Mouse (Mus musculus) c-Kit-negative CD71-positive TER-119-positive erythroid progenitor cells, embryonic 14.5 days (primary cell): ENCODE results near the gene Zbtb12.
A peak's percentile ranks its signal among the peaks of the same experiment; 100 is the strongest.
"Not testable (repeated sequence)": the region's sequence is repeated elsewhere in the genome, so short reads cannot be mapped to it uniquely, and the experiment has no call there.

ENCODE experiments used
- DNase-seq: peaks from one replicate; pipeline ENCODE4 v3.0.0-alpha.2; 2013; ENCODE audit warnings: low read depth, low spot score

Gene Zbtb12

DNA sequence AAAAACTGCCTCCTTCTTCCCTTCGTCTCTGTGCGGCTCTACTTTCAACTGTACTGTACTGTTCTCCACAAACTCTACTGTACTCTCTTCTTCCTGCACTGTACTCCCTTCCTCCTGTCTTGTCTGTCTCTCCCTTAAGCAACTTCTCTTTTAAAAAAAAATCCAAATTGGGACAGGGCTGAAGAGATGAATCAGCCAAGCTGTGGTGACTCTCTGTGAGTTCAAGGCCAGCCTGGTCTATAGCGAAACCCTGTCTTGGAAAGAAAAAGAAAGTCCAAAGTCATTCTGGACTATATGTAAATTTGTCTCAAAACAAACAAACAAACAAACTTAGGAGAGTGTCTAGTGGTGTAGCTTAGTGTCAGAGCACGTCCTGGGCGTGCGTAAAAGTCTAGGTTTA, 5.0 kb upstream of the Zbtb12 start:
- DNase-seq = no peak

DNA sequence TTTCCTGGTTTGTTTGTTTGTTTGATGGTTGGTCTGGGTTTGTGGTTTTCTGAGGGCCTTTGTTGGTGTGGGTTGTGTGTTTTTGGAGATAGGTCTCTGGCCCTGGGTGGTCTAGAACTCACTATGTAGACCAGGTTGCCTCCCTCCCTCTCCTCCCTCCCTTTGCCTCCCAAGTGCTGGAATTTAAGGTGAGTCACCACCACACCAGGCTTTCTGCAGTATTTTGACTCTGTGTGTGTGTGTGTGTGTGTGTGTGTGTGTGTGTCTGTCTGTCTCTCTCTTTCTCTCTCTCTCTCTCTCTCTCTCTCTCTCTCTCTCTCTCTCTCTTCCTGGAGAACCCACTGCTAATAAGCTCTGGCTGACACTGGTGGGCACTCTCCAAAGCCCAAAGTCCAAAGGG, 1.9 kb downstream of the Zbtb12 start:
- no peak for DNase-seq

DNA sequence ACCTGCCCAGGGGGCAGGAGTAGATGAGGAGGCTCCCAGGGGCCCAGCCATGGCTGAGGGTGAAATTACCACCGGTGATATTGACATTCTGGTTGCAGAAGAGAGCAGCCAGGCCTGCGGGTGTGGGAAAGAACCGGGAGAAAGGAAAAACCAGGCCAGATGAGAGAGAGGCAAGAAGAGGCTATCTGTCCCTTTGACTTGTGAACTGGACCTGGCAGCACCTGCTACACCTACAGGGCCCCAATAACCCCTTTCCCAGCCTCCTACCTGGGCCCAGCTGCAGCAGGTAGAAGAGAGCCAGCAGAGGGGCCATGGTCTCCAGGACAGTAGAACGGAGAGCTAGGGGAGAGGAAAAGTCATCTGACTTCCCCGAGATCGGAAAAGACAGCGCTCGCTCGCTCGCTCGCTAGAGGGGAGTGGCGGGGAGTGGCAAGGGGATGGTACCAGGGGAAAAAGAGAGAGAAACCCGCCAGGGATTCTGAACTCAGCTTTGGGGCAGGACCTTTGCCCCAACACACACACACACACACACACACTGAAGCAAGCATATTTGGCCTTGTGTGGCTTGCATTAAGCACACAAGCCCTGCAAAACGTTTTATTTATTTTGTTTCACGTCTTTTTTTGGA, 2.5 kb downstream of the Zbtb12 start, which contains the start of gene Gm20547:
TSS of gene Gm20547 (minus strand) at position 360 of the 628 bp plus-strand sequence.
- no peak for DNase-seq

DNA sequence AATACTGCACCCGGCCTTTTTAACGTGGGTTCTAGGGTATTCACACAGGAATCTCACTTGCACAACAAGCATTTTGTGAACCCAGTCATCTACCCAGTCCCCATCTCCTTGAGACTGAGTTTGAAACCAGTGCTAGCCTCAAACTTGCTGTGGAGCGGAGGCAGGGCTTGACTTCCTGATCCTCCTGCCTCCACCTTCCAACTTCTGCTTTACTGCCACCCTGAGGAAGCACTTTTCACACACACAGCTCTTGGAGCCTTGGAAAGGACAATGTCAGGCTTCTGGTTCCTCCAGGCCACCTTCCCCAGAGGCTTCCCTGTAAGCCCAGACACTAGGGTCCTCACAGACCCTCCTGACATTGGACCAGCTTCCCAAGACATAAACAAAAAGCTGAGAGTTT, 4.0 kb downstream of the Zbtb12 start:
- no peak for DNase-seq

DNA sequence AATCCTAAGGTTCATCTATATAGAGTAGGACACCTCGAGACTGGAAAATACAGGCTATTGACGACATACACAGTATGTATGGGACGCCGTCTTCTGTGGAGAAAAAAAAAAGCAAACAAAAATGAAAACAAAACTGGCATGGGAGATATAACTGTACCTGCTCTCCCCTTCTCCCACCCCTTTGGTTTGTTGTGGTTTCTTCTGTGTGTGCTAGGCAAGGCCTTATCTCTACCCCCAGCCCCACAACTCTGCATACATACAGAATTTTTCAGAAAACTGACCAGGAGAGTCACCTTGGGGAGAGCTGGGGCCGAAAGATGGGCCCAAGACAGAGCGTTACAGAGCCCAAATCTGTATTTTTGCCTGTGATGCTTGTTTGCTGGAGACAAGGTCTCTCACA, 5.4 kb downstream of the Zbtb12 start:
- DNase-seq = no peak

DNA sequence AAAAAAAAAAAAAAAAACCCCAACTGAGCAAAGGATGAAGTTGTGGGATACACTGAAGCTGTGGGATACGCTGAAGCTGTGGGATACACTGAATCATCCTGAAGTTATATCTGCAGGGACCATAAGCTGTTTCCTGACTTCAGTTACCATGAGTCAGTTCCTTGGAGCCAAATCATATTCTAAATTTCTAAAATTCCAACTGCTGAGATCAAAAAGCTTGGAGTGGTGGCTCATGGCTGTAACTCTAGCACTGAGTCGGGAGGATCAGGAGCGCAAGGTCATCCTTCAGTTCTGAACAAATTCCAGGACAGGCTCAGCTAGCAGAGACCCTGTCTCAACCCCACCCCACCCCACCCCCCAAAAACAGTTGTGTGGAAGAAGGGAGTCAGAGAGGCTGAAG, 6.3 kb downstream of the Zbtb12 start:
- no peak for DNase-seq

DNA sequence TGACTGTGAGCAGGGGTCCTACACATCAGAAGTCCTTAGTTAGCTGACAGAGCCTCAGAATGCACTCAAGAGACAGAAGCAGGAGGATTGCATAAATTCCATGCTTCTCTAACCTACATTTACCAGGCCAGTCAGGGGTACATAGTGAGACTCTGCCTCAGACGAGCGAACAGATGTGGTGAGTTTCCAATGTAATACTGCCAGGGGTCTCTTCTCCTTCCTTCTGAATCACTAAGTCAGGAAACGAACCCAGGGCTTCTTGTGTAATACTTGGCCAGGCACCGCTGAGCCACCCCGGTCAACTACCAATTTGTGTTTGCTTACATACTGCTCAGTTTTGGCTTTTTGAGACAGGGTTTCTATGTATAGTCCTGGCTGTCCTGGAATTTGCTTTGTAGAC, 8.7 kb downstream of the Zbtb12 start:
- DNase-seq = no peak

DNA sequence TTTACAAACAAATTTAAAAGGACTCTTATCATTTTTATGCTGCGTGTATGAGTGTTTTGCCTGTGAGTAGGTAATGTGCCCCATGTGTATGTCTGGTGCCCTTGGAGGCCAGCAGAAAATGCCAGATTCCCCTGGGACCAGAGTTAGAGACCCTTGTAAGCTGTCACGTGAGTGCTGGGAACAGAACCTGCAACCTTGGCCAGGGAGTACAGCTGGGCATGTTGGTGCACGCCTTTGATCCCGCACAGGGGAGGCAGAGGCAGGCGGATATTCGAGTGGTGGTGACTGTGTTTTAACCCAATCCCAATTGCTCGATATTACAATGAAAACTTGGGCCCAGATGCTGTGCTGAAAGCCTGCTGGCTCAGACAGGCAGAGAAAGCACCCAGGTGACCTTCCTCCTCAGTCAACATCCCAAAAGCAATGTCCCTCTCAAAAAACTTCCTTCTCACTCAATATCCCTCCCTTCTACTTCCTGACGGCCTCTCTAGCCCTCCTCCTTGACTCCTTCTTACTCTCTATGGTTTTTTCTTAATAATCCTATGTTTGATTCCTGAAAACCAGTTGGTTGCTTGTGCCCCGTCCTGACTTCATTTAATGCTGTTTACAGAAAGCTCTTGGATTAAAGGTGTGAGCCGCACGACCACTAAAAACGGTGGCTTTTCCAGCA, 10.9 kb downstream of the Zbtb12 start:
- no peak for DNase-seq

DNA sequence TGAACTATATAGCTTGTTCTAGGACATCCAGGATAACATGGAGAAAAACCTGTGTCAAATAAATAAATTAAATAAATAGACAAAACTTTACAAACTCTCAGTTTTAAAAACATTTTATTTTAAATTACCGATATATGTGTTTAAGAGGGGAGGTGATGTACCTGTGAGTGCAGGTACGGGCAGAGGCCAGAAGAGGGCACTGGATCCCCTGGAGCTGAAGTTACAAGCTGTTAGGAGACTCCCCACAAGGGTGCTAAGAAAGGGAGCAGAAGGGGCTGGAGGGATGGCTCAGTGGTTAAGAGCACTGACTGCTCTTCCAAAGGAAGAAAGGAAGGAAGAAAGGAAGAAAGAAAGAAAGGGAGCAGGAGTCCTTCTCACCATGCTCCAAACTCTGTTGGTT, 12.1 kb downstream of the Zbtb12 start:
- DNase-seq = no peak

DNA sequence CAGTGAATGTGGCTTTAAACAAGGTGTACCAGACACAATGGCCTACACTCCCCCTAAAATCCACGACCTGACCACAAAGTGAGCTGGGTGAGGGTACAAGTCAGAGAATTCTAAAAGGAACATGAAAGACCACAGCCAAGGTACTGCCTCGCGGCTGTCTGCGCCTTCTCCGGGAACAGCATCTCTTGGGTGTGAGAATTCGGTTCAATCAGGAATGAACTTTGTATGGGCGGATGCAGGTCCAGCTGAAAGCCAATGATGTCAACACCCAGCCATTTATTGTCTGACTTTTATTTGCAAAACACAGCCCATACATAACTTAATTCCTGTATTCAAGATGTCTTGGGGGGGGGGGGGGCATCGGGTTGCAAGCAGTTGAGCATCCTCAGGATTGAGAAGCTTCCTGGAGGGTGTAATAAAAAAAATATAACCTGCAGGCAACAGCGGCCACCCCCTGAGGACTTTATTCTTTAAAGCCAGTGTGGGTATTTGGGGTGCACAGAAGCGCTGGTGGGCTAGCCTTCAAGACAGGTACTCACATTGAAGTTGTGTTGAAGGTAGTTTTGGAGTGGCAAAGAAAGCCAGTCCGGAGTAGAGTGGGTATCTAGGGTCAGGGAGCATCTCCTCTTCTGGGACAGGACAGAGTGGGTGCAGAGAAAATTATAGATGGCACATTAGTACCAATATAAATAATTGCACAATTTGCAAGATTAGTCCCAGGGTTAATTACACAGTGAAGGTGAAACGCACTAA, 14.0 kb downstream of the Zbtb12 start:
- DNase-seq = no peak

DNA sequence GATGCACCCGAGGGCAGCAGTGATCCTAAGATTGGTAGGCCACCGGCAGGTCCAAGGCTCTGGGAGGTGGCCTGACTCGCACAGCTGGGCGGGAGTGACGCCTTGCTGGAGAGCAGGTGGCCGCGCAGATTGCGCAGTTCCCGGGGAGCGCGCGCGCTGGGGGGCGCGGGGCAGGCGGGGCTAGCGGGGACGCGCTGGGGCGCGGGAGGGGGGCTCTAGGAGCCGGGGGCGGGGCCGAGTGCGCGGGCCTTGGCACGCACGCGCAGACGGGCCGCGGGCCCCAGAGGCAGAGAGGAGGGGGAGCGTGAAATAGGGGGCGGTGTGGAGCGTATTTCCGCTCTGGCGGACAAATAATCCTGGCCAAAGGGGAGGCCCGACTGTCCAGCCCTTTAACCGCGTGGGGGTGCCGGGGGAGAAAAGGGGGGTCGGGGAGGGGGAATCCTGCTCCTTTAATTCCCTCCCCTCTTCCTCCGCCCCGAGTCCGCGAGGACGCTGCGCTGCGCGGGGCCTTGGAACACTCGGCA, 14.9 kb downstream of the Zbtb12 start:
- peak; percentile 55 for DNase-seq

DNA sequence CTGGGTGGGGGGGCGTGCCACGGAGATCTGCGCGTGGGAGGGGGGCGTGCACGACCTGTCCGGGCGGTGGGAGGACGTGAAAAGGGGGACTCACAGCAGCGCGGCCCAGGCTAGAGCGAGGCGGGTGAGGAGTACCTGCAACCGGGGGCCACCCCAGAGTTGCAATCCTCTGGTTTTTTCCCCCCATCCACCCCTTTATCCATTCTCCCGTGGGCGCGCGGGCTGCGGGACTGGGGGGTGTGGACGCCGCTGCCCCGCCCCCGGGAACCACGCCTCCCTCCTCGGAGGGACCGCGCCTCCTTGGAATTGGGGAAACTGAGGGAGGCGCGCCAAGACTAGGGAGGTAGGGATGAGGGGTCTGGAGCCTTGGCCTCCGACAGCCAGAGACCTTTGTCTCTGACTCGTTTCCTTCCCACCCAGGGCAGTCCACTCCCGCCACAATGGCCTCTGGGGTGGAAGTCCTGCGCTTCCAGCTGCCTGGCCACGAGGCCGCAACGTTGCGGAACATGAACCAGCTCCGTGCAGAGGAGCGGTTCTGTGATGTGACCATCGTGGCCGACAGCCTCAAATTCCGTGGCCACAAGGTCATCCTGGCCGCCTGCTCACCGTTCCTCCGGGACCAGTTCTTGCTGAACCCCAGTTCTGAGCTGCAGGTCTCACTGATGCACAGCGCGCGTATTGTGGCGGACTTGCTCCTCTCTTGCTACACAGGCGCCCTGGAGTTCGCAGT, 15.7 kb downstream of the Zbtb12 start:
- DNase-seq = no peak

DNA sequence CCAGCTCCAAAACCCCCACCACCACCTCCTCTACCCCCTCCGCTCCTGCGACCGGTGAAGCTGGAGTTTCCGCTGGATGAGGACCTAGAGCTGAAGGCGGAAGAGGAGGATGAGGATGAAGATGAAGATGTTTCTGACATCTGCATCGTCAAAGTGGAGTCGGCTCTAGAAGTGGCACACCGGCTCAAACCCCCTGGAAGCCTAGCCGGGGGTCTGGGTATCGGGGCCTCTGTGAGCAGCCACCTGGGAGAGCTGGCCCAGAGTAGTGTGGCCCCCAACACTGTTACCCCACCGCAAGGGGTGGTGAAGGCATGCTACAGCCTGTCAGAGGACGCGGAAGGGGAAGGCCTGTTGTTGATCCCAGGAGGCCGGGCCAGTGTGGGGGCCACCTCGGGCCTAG, 16.4 kb downstream of the Zbtb12 start:
- DNase-seq = no peak

DNA sequence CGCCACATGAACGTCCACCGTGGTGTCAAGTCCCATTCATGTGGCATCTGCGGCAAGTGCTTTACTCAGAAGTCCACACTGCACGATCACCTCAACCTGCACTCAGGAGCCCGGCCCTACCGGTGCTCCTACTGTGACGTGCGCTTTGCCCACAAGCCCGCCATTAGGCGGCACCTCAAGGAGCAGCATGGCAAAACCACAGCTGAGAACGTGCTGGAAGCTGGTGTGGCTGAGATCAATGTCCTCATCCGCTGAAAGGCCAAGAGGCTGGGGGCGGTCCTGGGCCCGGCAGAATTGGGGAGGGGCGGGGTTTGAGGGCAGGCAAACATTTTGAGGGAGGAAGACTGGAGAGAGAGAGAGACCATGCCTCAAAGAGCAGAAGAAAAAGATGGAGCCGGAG, 17.1 kb downstream of the Zbtb12 start:
- no peak for DNase-seq

DNA sequence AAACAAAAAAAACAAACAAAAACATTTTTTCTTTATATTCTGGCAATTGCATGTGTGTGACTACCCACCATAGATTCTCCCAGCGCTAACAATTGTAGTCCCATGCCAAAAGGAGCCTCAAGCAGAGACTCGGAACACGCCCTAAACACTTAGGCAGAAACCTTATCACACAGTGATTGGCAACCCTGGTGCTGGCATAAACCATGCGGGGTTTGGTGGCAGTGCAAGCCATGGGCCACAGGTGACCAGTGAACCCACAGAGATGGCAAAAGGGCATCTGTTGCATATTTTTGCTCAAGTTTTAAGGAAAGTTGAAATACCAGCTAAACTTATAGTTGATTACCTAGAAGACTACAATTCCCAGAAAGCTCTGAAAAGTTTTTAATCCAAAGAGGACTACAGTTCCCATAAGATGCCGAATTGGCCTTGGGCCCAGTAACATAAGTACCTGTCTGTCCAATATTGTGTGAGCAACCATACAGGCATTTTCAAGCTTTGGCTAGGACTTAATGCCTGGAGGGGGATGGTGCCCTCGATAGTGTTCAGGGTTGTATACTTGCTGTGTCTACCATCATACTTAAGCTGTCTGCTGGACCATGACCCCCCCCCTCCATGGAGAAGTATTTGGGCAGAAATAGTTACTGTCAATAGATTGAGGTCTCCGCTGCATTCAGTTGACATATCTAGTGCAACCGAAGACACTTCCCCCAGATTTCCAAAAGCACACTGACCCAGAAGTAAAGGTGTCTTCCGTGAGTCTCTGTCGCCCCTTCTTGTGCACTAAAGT, 18.3 kb downstream of the Zbtb12 start:
- no peak for DNase-seq

DNA sequence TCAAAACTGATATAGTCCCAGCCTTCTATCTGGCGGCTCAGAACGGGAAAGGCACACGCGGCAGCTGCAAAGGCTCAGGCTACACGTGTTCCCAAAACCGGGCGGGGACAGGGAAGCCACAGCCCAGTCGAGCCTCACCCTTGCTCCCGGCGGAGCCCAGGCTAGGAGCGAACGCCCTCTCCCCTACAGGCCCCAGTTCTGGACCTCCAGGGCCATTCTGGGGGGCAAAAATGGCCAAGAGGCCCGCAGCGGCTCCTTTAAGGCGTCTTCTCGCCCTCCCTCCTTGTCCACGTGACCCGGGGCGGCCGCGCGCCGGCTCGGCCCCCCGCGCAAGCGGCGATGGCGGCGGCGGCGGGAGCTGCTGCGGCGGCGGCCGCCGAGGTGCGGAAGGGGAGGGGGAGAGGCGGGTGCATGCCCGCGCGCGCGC, 18.9 kb downstream of the Zbtb12 start, which contains the start of the genes C2 and Ehmt2:
TSS of gene C2 (minus strand) at position 106 of the 427 bp plus-strand sequence.
TSS of gene Ehmt2 (plus strand) at position 310 of the 427 bp plus-strand sequence.
- peak; percentile 36 for DNase-seq

DNA sequence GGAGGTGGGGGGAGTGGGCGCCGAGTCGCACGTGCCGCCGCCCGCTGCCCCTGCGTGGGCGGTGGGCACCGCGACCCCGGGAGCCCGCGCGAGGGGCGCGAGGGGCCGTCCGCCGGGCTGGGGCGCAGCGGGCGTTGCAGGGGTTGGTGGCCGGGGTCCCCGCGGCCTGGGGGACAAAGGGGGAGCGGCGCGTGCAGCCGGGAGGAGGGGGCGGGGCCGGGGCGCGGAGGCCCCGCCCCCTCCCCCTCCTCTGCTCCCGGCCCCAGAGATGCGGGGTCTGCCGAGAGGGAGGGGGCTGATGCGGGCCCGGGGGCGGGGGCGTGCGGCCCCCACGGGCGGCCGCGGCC, 19.4 kb downstream of the Zbtb12 start:
- DNase-seq = no peak

DNA sequence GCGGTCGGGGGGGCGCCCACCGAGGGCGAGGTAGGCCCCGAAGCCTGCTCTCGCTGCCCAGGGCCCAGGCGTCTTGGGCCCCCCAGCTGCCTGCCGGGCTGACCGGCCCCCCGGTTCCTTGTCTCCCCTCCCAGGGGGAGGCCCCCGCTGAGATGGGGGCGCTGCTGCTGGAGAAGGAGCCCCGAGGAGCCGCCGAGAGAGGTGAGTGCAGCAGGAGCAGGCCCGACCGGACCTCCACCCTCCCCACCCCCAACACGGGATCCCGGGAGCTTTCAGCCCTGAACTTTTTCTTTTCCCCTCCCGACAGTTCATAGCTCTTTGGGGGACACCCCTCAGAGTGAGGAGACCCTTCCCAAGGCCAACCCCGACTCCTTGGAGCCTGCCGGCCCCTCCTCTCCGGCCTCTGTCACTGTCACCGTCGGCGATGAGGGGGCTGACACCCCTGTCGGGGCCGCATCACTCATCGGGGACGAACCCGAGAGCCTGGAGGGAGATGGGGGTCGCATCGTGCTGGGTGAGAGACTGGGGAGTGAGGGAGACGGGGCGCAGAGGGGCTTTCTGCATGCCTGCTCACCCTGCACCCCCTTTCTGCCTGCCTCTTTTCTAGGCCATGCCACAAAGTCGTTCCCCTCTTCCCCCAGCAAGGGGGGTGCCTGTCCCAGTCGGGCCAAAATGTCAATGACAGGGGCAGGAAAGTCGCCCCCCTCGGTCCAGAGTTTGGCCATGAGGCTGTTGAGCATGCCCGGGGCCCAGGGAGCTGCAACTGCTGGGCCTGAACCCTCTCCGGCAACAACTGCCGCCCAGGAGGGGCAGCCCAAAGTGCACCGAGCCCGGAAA, 20.0 kb downstream of the Zbtb12 start:
- DNase-seq = no peak

DNA sequence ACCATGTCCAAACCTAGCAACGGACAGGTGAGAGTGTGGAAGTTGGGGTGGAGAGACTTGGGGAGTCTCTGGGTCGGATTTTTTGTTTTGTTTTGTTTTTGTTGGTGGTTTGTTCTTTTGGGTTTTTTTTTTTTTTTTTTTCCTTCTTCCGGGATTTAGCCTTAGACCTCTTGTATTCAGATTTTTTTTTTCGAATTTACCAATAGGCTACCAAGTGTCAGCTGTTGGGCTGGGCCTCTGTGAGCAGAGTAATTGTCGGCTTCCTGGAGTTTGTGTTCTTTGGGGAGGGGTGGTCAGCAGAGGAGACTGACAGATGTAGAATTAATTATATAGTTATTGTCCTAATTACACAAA, 20.6 kb downstream of the Zbtb12 start:
- no peak for DNase-seq

DNA sequence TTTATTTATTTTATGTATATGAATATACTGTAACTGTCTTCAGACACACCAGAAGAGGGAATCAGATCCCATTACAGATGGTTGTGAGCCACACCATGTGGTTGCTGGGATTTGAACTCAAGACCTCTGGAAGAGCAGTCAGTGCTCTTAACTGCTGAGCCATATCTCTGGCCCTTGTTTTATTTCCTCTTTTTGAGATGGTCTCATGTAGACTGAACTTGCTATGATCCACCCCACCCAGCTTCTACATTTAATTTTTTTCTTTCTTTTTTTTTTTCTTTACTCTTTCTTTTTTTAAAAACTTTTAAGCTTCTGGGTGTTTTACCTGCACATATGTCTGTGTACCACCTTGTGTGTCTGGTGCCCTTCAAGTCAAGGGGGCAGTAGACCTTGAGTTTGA, 21.5 kb downstream of the Zbtb12 start:
- DNase-seq = not testable (repeated sequence)
